Mouse (Mus musculus): ENCODE measurements around the gene Adamts18.

The Adamts18 gene

GRCm38 (mm10) chr8:113848653-113849135, at the start of gene Adamts18:
Adamts18 (minus strand) TSS chr8:113848738.
- DNase-seq (ENCODE audit: low spot score in 2 of 2): no peak

- no peak for DNase-seq (ENCODE audit: low spot score in 2 of 2)
Observed at GRCm38 (mm10) chr8:113896446-113896845, 47.9 kb upstream of the Adamts18 start.

- no peak for DNase-seq (ENCODE audit: low spot score in 2 of 2)
Observed at GRCm38 (mm10) chr8:113891376-113891775, 42.8 kb upstream of the Adamts18 start.

GRCm38 (mm10) chr8:113886509-113886908, 38.0 kb upstream of the Adamts18 start:
- no peak for DNase-seq (ENCODE audit: low spot score in 2 of 2)

- no peak for DNase-seq (ENCODE audit: low spot score in 2 of 2)
Observed at GRCm38 (mm10) chr8:113885101-113885500, 36.6 kb upstream of the Adamts18 start.

GRCm38 (mm10) chr8:113883994-113884393, 35.5 kb upstream of the Adamts18 start:
- DNase-seq (ENCODE audit: low spot score in 2 of 2): no peak

GRCm38 (mm10) chr8:113882558-113882957, 34.0 kb upstream of the Adamts18 start:
- no peak for DNase-seq (ENCODE audit: low spot score in 2 of 2)

- DNase-seq (ENCODE audit: low spot score in 2 of 2): no peak
Observed at GRCm38 (mm10) chr8:113878411-113879006, 30.0 kb upstream of the Adamts18 start.

GRCm38 (mm10) chr8:113873446-113874120, 25.0 kb upstream of the Adamts18 start:
- DNase-seq (ENCODE audit: low spot score in 2 of 2): no peak

- DNase-seq (ENCODE audit: low spot score in 2 of 2): no peak
Observed at GRCm38 (mm10) chr8:113872436-113872835, 23.9 kb upstream of the Adamts18 start.

GRCm38 (mm10) chr8:113866530-113866929, 18.0 kb upstream of the Adamts18 start:
- DNase-seq (ENCODE audit: low spot score in 2 of 2): no peak

- no peak for DNase-seq (ENCODE audit: low spot score in 2 of 2)
Observed at GRCm38 (mm10) chr8:113865326-113866093, 17.0 kb upstream of the Adamts18 start.

GRCm38 (mm10) chr8:113859890-113860683, 11.5 kb upstream of the Adamts18 start:
- DNase-seq (ENCODE audit: low spot score in 2 of 2): no peak

GRCm38 (mm10) chr8:113858801-113859200, 10.3 kb upstream of the Adamts18 start:
- no peak for DNase-seq (ENCODE audit: low spot score in 2 of 2)

GRCm38 (mm10) chr8:113854622-113855293, 6.2 kb upstream of the Adamts18 start:
- no peak for DNase-seq (ENCODE audit: low spot score in 2 of 2)

GRCm38 (mm10) chr8:113853714-113854113, 5.2 kb upstream of the Adamts18 start:
- no peak for DNase-seq (ENCODE audit: low spot score in 2 of 2)

- no peak for DNase-seq (ENCODE audit: low spot score in 2 of 2)
Observed at GRCm38 (mm10) chr8:113851655-113852054, 3.1 kb upstream of the Adamts18 start.

GRCm38 (mm10) chr8:113848081-113848652, 371 bp downstream of the Adamts18 start:
- DNase-seq (ENCODE audit: low spot score in 2 of 2): no peak

- no peak for DNase-seq (ENCODE audit: low spot score in 2 of 2)
Observed at GRCm38 (mm10) chr8:113847606-113848080, 895 bp downstream of the Adamts18 start.

GRCm38 (mm10) chr8:113846669-113847068, 1.9 kb downstream of the Adamts18 start:
- no peak for DNase-seq (ENCODE audit: low spot score in 2 of 2)

All from spleen, postnatal 36 days (tissue).